Mouse (Mus musculus) liver, embryonic 14.5 days (tissue): ENCODE measurements around the gene Kpna2.

ENCODE experiments used
- CTCF ChIP-seq: IDR thresholded peaks from 2 replicates; pipeline ENCODE4 v1.5.1; 2016; ENCODE audit warnings: antibody characterized with exemption, low read depth, control low read depth
- EP300 ChIP-seq: IDR thresholded peaks from 2 replicates; pipeline ENCODE4 v1.6.1; 2016; ENCODE audit warnings: antibody characterized with exemption, low read depth

GRCm38 (mm10) chr11:106974440-106974839 lies 24.9 kb downstream of the Kpna2 start:
- TF ChIP-seq EP300 (no peak), CTCF (peak; percentile 57)
